Mouse (Mus musculus) adrenal gland, postnatal 4 days (tissue): Measurements from ENCODE around the gene Slc2a4. TPM values are rescaled to one million over a fixed set of nuclear protein-coding genes. Genes with fewer than 3 reads are reported as not detected.

ENCODE experiments used
- DNase-seq, 2 experiments: peaks; one replicate each; pipeline ENCODE4 v3.0.0; 2021 to 2022; ENCODE audit warnings: low spot score in 2 of 2, mixed read lengths in 2 of 2
- microRNA-seq: library from miRNA; unstranded; fragments of <30 nt; microRNA quantifications from one replicate; pipeline ENCODE4 v1.2.0, GENCODE M21; 2021
- total RNA-seq, 2 experiments: library from RNA; stranded (reverse); gene quantifications; 2 replicates each; pipeline ENCODE4 v1.2.3; 2021

The Slc2a4 gene
- total RNA-seq, 2 experiments from 2014 or later = 23.6 to 24.8 TPM

- no peak for DNase-seq
Measured at GRCm38 (mm10) chr11:69908645-69909044, 39.3 kb downstream of the Slc2a4 start.

GRCm38 (mm10) chr11:69904311-69904710 lies 43.7 kb downstream of the Slc2a4 start:
- DNase-seq = no peak

GRCm38 (mm10) chr11:69902972-69903371 lies 45.0 kb downstream of the Slc2a4 start:
- no peak for DNase-seq

GRCm38 (mm10) chr11:69901993-69902392 lies 46.0 kb downstream of the Slc2a4 start:
- no peak for DNase-seq

GRCm38 (mm10) chr11:69901406-69901846 lies 46.6 kb downstream of the Slc2a4 start:
- DNase-seq = peak; percentile 68 to 87

- peak; percentile 47 to 78 for DNase-seq
Measured at GRCm38 (mm10) chr11:69900471-69901405, 47.2 kb downstream of the Slc2a4 start, which contains the start of the genes 2810408A11Rik and Neurl4. TSS of gene 2810408A11Rik (minus strand) at chr11:69900987. TSS of gene Neurl4 (plus strand) at chr11:69901072.

- DNase-seq = no peak
Measured at GRCm38 (mm10) chr11:69899870-69900269, 48.1 kb downstream of the Slc2a4 start.

GRCm38 (mm10) chr11:69895291-69895690 lies 52.7 kb downstream of the Slc2a4 start, which contains the start of gene Acap1:
TSS of gene Acap1 (minus strand) at chr11:69895539.
- DNase-seq = no peak

- no peak for DNase-seq
Measured at GRCm38 (mm10) chr11:69894671-69895070, 53.3 kb downstream of the Slc2a4 start.

Small RNA genes lying within 50 kb of the gene (microRNA-seq; reads per million reads assigned to microRNA genes)
- gene Gm44349 = not detected

Other genes with a start within 250 kb of the Slc2a4 start
- 100 to 1,000 TPM in 1 of 2 experiments, 10 to 100 TPM in 1; 92.4 to 108 TPM for gene Polr2a, start 189.6 kb downstream of the Slc2a4 start, total RNA-seq
- not detected for gene Slc35g3, start 186.2 kb downstream of the Slc2a4 start, total RNA-seq
- gene Zbtb4, start 182.3 kb downstream of the Slc2a4 start, total RNA-seq = 10 to 100 TPM; 48.5 to 58.3 TPM
- gene Chrnb1, start 152.2 kb downstream of the Slc2a4 start, total RNA-seq = 1 to 10 TPM; 3.6 to 4.0 TPM
- gene Fgf11, start 146.3 kb downstream of the Slc2a4 start, total RNA-seq = 1 to 10 TPM; 3.4 to 4.8 TPM
- gene Tmem102, start 142.6 kb downstream of the Slc2a4 start, total RNA-seq = 1 to 10 TPM in 1 of 2 experiments, under 1 TPM in 1; 0.76 to 1.4 TPM
- gene Gm39566, start 132.9 kb downstream of the Slc2a4 start, total RNA-seq = not detected
- not detected for gene Spem2, start 129.7 kb downstream of the Slc2a4 start, total RNA-seq
- not detected for gene Spem1, start 126.0 kb downstream of the Slc2a4 start, total RNA-seq
- 10 to 100 TPM; 33.6 to 35.2 TPM for gene Nlgn2, start 110.4 kb downstream of the Slc2a4 start, total RNA-seq
- 100 to 1,000 TPM; 141 to 143 TPM for gene Tmem256, start 109.7 kb downstream of the Slc2a4 start, total RNA-seq
- gene Plscr3, start 101.8 kb downstream of the Slc2a4 start, total RNA-seq = 10 to 100 TPM; 76.6 to 77.9 TPM
- gene Tnk1, start 89.5 kb downstream of the Slc2a4 start, total RNA-seq = 1 to 10 TPM in 1 of 2 experiments, under 1 TPM in 1; 0.17 to 1.7 TPM
- not detected for gene Tmem95, start 70.2 kb downstream of the Slc2a4 start, total RNA-seq
- 1 to 10 TPM; 3.4 to 4.1 TPM for gene Kctd11, start 66.8 kb downstream of the Slc2a4 start, total RNA-seq
- 1 to 10 TPM; 1.4 to 1.7 TPM for gene Acap1, start 52.6 kb downstream of the Slc2a4 start, total RNA-seq
- 1 to 10 TPM; 4.8 to 5.6 TPM for gene 2810408A11Rik, start 47.2 kb downstream of the Slc2a4 start, total RNA-seq
- 10 to 100 TPM; 45.9 to 53.3 TPM for gene Neurl4, start 47.1 kb downstream of the Slc2a4 start, total RNA-seq
- 10 to 100 TPM; 60.0 to 67.0 TPM for gene Gps2, start 34.3 kb downstream of the Slc2a4 start, total RNA-seq
- gene Eif5a, start 26.2 kb downstream of the Slc2a4 start, total RNA-seq = 100 to 1,000 TPM; 598 to 600 TPM
- gene Ybx2, start 12.4 kb downstream of the Slc2a4 start, total RNA-seq = 10 to 100 TPM in 1 of 2 experiments, 1 to 10 TPM in 1; 9.7 to 20.6 TPM
- 10 to 100 TPM in 1 of 2 experiments, 1 to 10 TPM in 1; 3.1 to 17.3 TPM for gene Cldn7, start 16.6 kb upstream of the Slc2a4 start, total RNA-seq
- 100 to 1,000 TPM; 119 to 130 TPM for gene Ctdnep1, start 33.0 kb upstream of the Slc2a4 start, total RNA-seq
- gene Elp5, start 34.3 kb upstream of the Slc2a4 start, total RNA-seq = 10 to 100 TPM; 65.5 to 70.9 TPM
- 100 to 1,000 TPM; 294 to 311 TPM for gene Gabarap, start 43.0 kb upstream of the Slc2a4 start, total RNA-seq
- 10 to 100 TPM; 51.4 to 53.4 TPM for gene Phf23, start 47.6 kb upstream of the Slc2a4 start, total RNA-seq
- 10 to 100 TPM; 35.5 to 38.2 TPM for gene Dvl2, start 52.4 kb upstream of the Slc2a4 start, total RNA-seq
- gene Acadvl, start 67.2 kb upstream of the Slc2a4 start, total RNA-seq = 100 to 1,000 TPM; 295 to 378 TPM
- gene Dlg4, start 68.8 kb upstream of the Slc2a4 start, total RNA-seq = 10 to 100 TPM; 63.0 to 64.4 TPM
- 10 to 100 TPM in 1 of 2 experiments, 1 to 10 TPM in 1; 1.7 to 33.7 TPM for gene Asgr1, start 105.9 kb upstream of the Slc2a4 start, total RNA-seq
- gene Asgr2, start 144.5 kb upstream of the Slc2a4 start, total RNA-seq = 10 to 100 TPM in 1 of 2 experiments, 1 to 10 TPM in 1; 1.8 to 14.6 TPM
- 1 to 10 TPM in 1 of 2 experiments, under 1 TPM in 1; 0.90 to 1.7 TPM for gene Mgl2, start 182.1 kb upstream of the Slc2a4 start, total RNA-seq
- 1 to 10 TPM; 2.1 to 3.5 TPM for gene Clec10a, start 208.0 kb upstream of the Slc2a4 start, total RNA-seq